Mouse (Mus musculus) layer of hippocampus, postnatal 10 days (tissue): Measurements from ENCODE around the gene Tnfsf14. TPM values are rescaled to one million over a fixed set of nuclear protein-coding genes. Genes with fewer than 3 reads are reported as not detected.
A peak's percentile ranks its signal among the peaks of the same experiment; 100 is the strongest.

Experiments
- DNase-seq, 2 experiments: peaks; one replicate each; pipeline ENCODE4 v3.0.0; 2021; ENCODE audit warnings: low spot score in 2 of 2
- long read RNA-seq: library from polyadenylated mRNA; stranded (forward); transcript quantifications from one replicate; pipeline ENCODE4 v2.0.0, GENCODE M21; 2023
- total RNA-seq, 2 experiments: library from RNA; stranded (reverse); gene quantifications; 2 replicates each; pipeline ENCODE4 v1.2.3; 2021

The Tnfsf14 gene
- not detected for total RNA-seq
- long read RNA-seq = 0 reads

- no peak for DNase-seq
These were observed at the start of gene Tnfsf14 for GRCm38 (mm10) chr17:57194041-57194507. Gene Tnfsf14, minus strand, starts transcription at chr17:57194177.

DNA sequence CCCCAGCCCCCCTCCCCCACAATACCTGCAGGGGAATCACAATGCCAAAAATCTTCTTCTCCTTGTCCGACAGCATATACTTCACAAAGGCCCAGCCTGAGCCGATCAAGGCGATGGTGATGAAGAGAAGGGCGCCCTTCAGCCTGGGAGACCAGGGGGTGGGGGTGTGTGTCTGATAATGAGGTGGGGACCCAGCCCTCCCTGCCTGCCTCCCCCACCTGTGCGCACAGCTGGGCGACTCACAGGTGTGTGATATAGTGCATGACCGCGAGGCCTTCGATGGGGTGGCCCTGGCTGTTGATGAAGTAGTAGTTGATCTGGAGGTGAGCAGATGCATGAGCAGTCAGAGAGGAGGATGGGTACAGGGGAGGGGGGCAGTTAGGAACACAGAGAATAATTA is 43.2 kb upstream of the Tnfsf14 start:
- DNase-seq = no peak

GRCm38 (mm10) chr17:57235803-57236202 is 41.8 kb upstream of the Tnfsf14 start:
- no peak for DNase-seq

DNA sequence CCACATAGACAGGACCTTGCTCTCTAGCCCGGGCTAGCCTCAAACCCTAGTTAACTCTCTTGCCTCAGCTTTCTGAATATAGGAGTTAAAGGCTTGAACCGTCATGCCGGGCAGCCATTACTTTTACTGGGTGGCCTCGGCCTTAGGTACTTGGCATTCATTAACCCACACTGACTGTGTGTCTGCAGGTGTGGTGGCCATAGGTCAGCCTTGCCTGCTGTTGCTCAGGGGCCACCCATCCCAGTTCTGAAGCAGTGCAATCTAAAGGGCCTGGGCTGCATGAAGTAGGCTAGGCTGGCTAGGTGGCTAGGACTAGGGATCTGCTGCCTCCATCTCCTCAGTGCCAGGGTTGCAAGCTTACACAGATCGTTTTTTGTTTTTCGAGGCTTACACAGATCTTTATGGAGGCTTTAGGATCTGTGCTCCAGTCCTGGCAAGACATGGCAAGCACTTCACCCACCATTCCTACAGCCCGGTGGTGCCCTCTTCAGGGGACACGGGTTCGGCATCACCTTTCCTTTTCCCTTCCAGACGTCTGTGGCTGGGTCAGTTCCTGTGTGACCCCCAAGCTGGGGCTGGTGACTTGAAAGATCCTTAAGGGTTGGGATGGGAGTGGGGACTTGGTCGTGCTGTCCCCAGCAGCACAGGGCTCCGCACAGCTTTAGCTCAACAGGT is 40.4 kb upstream of the Tnfsf14 start:
- DNase-seq = no peak

GRCm38 (mm10) chr17:57233038-57233437 is 39.1 kb upstream of the Tnfsf14 start:
- no peak for DNase-seq

DNA sequence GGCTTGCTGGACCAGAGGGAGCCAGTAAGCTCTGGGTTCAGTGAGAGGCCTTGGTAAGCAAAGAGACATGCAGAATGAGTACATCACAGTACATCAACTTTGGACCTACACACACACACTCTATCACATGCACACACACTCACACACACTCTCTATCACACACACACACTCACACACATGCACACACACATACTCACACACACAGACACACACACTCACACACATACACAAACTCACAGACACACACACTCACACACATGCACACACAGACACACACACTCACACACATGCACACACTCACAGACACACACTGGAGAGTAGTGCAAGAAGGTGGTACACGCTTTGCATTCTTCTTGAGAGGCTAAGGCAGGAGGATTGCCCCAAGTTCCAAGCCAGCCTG is 38.2 kb upstream of the Tnfsf14 start:
- DNase-seq = no peak

DNA sequence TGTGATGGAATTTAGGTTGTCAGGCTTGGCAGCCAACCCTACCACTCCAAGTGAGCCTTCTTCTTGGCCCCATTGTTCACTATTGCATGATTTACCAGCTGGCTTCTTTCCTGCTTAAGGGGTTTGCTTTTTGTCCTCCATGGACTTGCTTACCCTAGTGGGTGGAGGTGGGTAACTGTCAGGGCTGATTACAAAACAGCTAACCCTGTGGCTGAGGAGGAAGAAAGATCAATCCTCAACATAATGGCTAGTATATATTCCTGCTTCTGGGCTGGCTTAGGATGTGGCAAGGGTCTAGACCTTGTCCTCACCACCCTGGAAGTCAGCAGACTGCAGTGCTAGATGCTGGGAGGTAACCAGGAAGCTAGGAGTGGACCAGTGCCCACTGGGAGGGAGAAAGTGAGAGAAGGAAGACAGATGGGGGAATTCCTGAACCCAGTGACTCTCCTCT is 37.4 kb upstream of the Tnfsf14 start:
- no peak for DNase-seq

- no peak for DNase-seq
These were observed 36.8 kb upstream of the Tnfsf14 start for GRCm38 (mm10) chr17:57230728-57231125.

DNA sequence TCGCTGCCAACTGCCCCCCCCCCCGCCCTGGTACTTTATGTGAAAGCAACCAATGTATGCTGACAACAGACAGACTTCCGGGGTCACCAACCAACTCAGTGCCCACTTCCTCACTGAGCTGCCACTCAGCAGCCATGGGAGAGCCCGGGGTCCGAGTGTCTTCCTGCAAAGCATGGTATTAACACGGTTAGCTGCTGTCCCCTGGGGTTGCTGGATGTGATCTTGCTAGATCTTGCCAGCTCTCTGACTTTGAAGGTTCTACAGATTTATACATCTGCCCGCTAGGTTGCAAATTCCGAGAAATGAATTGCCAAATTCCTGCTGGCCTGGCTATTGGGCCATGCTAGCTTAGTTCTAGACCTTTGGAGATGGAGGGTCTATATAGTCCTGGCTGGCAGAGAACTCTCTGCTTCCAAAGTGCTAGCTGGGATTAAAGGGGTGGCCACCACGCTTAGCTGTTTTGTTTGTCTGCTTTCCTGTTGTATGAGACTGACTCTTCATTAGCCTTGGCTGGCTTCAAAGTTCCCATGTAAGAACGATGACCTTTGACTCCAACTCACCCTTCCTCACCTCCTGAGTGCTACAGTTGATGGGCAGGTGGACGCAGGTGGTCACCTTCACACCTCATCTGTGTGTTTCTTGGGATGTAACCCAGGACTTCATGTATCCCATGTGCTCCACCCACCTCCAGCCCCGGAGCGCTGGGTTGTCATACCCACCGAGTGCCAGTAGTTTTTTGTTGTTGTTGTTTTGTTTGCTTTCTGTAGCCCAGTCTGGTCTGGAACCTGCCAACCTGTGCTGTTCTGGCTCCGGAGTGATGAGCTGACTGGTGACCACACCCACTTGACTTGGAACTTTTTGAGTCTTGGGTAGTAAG is 36.1 kb upstream of the Tnfsf14 start:
- no peak for DNase-seq

DNA sequence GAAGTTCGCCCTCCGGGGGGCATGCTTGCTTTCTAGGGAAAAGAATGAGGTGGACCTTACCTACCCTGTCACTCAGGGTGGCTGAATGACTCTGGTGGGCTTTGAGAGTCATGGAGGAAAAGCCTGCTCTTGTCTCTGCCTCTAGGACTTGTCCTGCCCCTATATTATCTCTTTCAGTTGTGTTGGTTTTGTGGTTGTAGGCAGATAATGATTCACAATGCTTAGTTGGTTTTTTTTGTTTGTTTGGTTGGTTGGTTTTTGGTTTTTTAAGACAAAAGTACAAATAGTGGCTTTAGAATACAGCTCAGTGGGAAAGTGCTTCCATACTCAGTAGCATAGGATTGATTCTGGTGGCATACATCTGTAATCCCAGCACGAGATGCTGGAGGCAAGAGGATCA is 34.9 kb upstream of the Tnfsf14 start:
- DNase-seq = no peak

GRCm38 (mm10) chr17:57228014-57228413 is 34.0 kb upstream of the Tnfsf14 start, which contains the start of gene C3:
Gene C3, minus strand, starts transcription at chr17:57228136.
- no peak for DNase-seq

GRCm38 (mm10) chr17:57227468-57227867 is 33.5 kb upstream of the Tnfsf14 start:
- DNase-seq = no peak

GRCm38 (mm10) chr17:57223313-57223712 is 29.3 kb upstream of the Tnfsf14 start:
- DNase-seq = no peak

- DNase-seq = no peak
These were observed 27.9 kb upstream of the Tnfsf14 start for GRCm38 (mm10) chr17:57221911-57222310.

- peak in 1 of 2 experiments; percentile 28 for DNase-seq
These were observed 25.9 kb upstream of the Tnfsf14 start for GRCm38 (mm10) chr17:57219884-57220207.

DNA sequence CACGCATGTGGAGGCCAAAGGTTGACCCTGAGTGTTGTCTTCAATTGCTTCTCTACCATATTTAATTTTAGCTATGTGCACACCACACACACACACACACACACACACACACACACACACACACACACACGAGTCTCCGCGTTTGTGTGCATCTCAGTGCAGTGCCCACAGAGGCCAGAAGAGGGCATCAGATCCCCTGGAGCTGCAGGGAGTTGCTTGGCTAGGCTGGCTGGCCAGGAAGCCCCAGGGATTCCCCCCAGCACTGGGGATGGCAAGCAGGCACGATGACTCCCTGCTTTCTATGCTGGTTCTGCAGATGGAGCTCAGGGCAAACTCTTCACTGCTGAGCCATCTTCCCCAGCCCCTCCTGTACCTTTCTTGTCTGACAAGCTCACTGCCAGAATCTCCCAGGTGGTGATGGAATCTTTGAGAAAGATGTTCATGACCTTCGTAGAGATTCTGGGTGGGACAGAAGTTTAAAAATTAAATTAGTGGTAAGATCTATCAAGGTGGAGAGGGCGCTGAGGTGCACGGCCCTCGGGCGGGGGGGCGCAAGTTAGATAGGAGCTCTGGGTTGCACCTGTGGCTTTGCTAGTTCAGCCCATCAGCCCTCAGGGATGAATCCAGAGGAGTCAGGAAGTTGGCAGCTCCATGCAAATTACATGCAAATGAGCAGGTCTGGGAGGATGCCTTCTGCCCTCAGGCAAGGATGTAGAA is 25.3 kb upstream of the Tnfsf14 start:
- peak; percentile 84 to 85 for DNase-seq

GRCm38 (mm10) chr17:57218335-57218900 is 24.4 kb upstream of the Tnfsf14 start:
- no peak for DNase-seq

DNA sequence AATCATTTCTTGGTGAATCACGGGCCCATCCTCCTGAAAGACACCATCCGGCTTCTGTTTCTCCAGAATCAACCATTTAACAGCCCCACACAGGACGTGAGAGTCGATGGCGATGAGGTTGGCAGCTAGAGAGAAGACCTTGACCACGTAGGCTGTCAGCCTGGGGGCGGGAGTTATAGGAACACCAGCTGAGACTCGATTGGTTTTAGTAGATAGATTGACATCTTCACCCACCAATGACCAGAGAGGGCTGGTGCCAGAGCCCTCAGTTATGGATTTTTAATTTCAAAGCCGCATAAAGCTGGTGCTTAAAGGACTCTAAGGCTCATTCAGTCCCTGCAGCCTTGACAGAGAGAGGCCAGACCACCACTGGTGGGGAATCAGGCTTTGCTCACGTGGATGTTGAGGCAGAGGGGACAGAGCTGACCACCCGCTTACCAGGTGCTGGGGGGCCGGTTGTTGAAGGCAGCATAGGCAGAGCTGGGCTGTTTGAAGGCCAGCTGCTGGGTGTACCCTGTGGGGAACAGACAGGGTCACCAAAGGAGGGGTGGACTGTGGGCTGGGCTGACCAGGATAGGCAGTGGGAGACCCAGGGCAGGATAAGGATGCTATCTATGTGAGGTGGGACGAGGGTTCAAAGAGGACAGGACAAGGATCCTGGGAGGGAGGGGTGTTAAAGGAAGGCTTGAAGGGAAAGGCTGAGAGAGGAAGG is 20.9 kb upstream of the Tnfsf14 start:
- no peak for DNase-seq

- DNase-seq = no peak
These were observed 17.5 kb upstream of the Tnfsf14 start for GRCm38 (mm10) chr17:57211501-57211900.

- no peak for DNase-seq
These were observed 15.4 kb upstream of the Tnfsf14 start for GRCm38 (mm10) chr17:57209330-57209729.

GRCm38 (mm10) chr17:57207938-57208337 is 14.0 kb upstream of the Tnfsf14 start:
- no peak for DNase-seq
